In genomic region chr5:72647418-72647907, GRCm38 (mm10) we compare ENCODE assay signal across 8 mouse cellular contexts. TPM values are rescaled to one million over a fixed set of nuclear protein-coding genes. Genes with fewer than 3 reads are reported as not detected.
DNase-seq lines count a peak whose midpoint lies in the region; ATAC-seq and TF ChIP-seq lines count a peak whose summit lies in the region.

Gene Nipal1, plus strand, starts transcription at chr5:72647795.

- intact Hi-C loops in gastrocnemius, postnatal 14 days (cut with DNase I; ENCODE audit: low total_unique reads), result no loop called here

- H3K36me3 ChIP-seq in intestine, postnatal 0 days (ENCODE audit: control insufficient read depth, insufficient read depth), result no peaks in the 10 kb centered on the region
- H3K36me3 ChIP-seq in neural tube, embryonic 15.5 days, result no peaks in the 10 kb centered on the region

- peak within 1 kb of the TSS; percentile 60 for H3K9ac ChIP-seq in intestine, postnatal 0 days (ENCODE audit: low read depth, low read length)
- peak within 1 kb of the TSS; percentile 37 for H3K9ac ChIP-seq in neural tube, embryonic 15.5 days (replicated peaks)

- DNase-seq in cerebellum, postnatal 14 days, result peak; percentile 34 to 48
- DNase-seq in cerebellum, adult 11-12 months, result no peak
- DNase-seq in c-Kit-positive CD71-negative TER-119-negative erythroid progenitor cells, embryonic 14.5 days (ENCODE audit: low read depth), result peak; percentile 60
- DNase-seq in gastrocnemius, postnatal 14 days, result peak; percentile 49
- peak; percentile 47 for DNase-seq in lung, adult 2 months
- peak; percentile 45 for DNase-seq in testis, postnatal 14 days (ENCODE audit: low spot score)

- 1% methylated on average over 25 of the region's 25 CpGs for WGBS in intestine, postnatal 0 days
- WGBS in lung, adult 2 months, result under 1% methylated on average over 25 of the region's 25 CpGs
- WGBS in neural tube, embryonic 15.5 days, result under 1% methylated on average over 25 of the region's 25 CpGs

- H3K4me2 ChIP-seq in intestine, postnatal 0 days (replicated peaks; ENCODE audit: low read depth), result peak within 1 kb of the TSS; percentile 79
- H3K4me2 ChIP-seq in neural tube, embryonic 15.5 days, result peak within 1 kb of the TSS; percentile 93

- H3K27me3 ChIP-seq in intestine, postnatal 0 days (replicated peaks; ENCODE audit: control insufficient read depth, insufficient read depth, low read length), result no peaks in the 10 kb centered on the region
- peaks cover 27% of the 10 kb centered on the region for H3K27me3 ChIP-seq in neural tube, embryonic 15.5 days (replicated peaks)

- peak within 1 kb of the TSS; percentile 60 for H3K4me3 ChIP-seq in intestine, postnatal 0 days (ENCODE audit: low read depth, low read length)
- H3K4me3 ChIP-seq in lung, adult 2 months (replicated peaks; ENCODE audit: extremely low read depth, low read depth, low read length), result peak within 1 kb of the TSS; percentile 66
- H3K4me3 ChIP-seq in neural tube, embryonic 15.5 days (replicated peaks), result peak within 1 kb of the TSS; percentile 49

- ATAC-seq in intestine, postnatal 0 days, result peak; percentile 87
- ATAC-seq in neural tube, embryonic 15.5 days (ENCODE audit: low FRiP score), result peak; percentile 91

- peak within 1 kb of the TSS; percentile 91 for H3K27ac ChIP-seq in intestine, postnatal 0 days (ENCODE audit: low read depth, low read length)
- H3K27ac ChIP-seq in neural tube, embryonic 15.5 days (replicated peaks), result no peak within 1 kb of the TSS

- peak; percentile 56 for TF ChIP-seq CTCF in intestine, postnatal 0 days (IDR thresholded peaks at IDR 0.05; ENCODE audit: low read depth)
- TF ChIP-seq CTCF in lung, adult 2 months (IDR thresholded peaks at IDR 0.05; ENCODE audit: insufficient read depth, low read length), result no peak

- no peaks in the 10 kb centered on the region; the same call in 1 of the 2 replicates for H3K4me1 ChIP-seq in intestine, postnatal 0 days (replicated peaks; ENCODE audit: control insufficient read depth, insufficient read depth, low read length)
- no peaks in the 10 kb centered on the region for H3K4me1 ChIP-seq in lung, adult 2 months (ENCODE audit: control insufficient read depth, insufficient read depth, low read length)
- peaks cover 15% of the 10 kb centered on the region for H3K4me1 ChIP-seq in neural tube, embryonic 15.5 days

- TF ChIP-seq POLR2A in lung, adult 2 months (IDR thresholded peaks at IDR 0.05; ENCODE audit: borderline replicate concordance, extremely low read depth, low read depth, low read length), result no peak; the same call in 1 of the 2 replicates

- H3K9me3 ChIP-seq in intestine, postnatal 0 days (ENCODE audit: control insufficient read depth), result no peaks in the 10 kb centered on the region
- no peaks in the 10 kb centered on the region for H3K9me3 ChIP-seq in neural tube, embryonic 15.5 days (replicated peaks)

RNA-seq across cellular contexts. Expression of gene Nipal1, which starts in this region (rescaled TPM):
- total RNA-seq in gastrocnemius, postnatal 14 days (2021), result under 1 TPM in 1 of 2 experiments, not detected in 1; 0.41 TPM
- 40.0 and 42.0 TPM in 2 replicates for polyA plus RNA-seq in intestine, postnatal 0 days (2015; fragmentation: Nextera tagmentation; extraction: Ambion mirVana)
- polyA plus RNA-seq in lung, adult 2 months (2012; rRNA removed), result 2.2 and 3.6 TPM in 2 replicates
- polyA plus RNA-seq in neural tube, embryonic 15.5 days (2015; fragmentation: Nextera tagmentation; extraction: Ambion mirVana), result 0.52 and 4.1 TPM in 2 replicates

Comparison
In these comparisons a context has a peak if more than half of its experiments do, and no peak if none do; other contexts are left out.
1. Peak in DNase-seq in gastrocnemius, postnatal 14 days; RNA of the gene not detected or under 1 TPM.